Mouse (Mus musculus): ENCODE data around the gene Htra3. TPM values are rescaled to one million over a fixed set of nuclear protein-coding genes. Genes with fewer than 3 reads are reported as not detected.

The Htra3 gene
- total RNA-seq (2014; rRNA removed) (11.1 and 13.2 TPM in 2 replicates), polyA plus RNA-seq (2015; fragmentation: Nextera tagmentation; extraction: Ambion mirVana) (16.4 and 16.9 TPM in 2 replicates)

DNA sequence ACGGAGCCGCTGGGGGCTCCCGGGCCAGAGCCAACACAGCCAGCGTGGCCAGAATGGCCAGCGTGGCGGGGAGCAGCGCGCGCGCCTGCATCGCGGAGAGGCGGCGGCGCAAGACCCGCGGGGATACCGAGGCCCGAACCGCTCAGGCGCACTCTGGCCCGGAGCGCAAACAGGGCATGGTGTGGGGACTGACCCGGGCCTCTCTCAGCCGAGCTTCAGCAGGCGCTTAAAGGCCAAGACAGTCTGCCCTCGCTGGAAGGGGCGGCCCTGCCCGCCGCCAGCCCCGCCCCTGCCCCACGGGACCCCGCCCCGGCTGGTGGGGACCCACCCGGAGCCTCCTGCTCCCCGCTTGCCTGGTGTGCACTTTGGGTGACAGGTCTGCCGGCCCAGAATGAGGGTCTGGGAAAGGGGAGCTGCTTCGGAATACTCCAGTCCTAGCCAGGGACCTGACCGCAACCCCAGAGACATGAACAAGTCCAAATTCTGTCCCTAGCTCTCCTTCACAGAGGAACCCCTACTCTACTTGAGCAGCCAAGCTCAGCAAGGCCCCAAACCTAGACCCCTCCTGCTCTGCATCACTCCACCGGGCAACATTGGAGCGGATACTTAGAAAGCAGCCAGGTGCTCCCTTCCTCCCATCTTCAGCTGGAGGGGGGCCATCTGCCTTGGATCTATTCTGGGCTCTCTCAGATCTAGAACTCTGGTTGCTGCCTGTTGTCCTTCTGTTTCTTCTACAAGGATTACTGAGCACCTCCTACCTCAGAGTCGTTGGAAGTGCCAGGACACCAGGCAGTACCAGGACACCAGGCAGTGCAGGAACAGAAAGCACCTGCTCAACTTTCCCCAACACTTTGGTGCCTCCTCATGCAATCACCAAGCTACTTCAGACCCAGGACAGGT is at the start of gene Htra3:
Gene Htra3, minus strand, starts transcription at position 527 of the 900 bp plus-strand sequence.
- ATAC-seq (0 out of 2 replicates have a peak, but pooled peaks have one; percentile 8), DNase-seq (no peak)
- Histone ChIP-seq H3K9me3 (ENCODE audit: low read length) (no peaks in the 10 kb centered on the region), H3K36me3 (ENCODE audit: insufficient read depth) (no peaks in the 10 kb centered on the region), H3K27ac (ENCODE audit: low read depth, low read length) (no peak within 1 kb of the TSS), H3K4me1 (ENCODE audit: insufficient read depth) (no peaks in the 10 kb centered on the region), H3K4me2 (ENCODE audit: low read depth) (peak within 1 kb of the TSS; percentile 61), H3K4me3 (ENCODE audit: low read depth, low read length) (peak within 1 kb of the TSS; percentile 30), H3K9ac (peak within 1 kb of the TSS; percentile 18), H3K27me3 (ENCODE audit: insufficient read depth, low read length) (peaks cover 28% of the 10 kb centered on the region)
- TF ChIP-seq CTCF (IDR thresholded peaks at IDR 0.05; ENCODE audit: low read depth), result no peak
- WGBS, result 14% methylated on average over 39 of the region's 42 CpGs

DNA sequence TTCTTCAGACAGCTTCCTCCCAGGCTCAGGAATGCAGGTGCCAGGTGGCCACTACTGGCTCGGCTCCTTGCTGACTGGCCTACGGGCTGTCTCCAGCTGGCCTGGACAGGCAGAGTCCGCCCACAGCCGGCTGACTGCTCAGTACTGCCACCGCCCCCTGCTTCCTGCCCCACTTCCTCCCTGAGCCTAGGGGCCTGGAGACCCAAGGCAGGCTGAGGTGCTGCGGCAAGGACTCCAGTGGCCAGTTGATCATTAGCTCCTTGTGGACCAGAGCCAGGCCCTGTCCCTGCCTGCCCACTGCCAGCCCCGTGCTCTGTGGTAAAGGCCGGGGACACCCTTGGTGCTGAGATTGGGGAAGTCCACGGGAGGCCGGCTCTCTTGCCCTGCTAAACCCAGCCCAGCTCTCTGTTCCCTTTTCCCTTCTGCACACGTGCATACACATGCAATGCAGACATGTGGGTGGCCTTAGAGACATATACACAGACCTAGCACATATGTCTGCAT is 49.4 kb upstream of the Htra3 start:
- Histone ChIP-seq H3K27me3 (ENCODE audit: insufficient read depth, low read length) (no peaks in the 10 kb centered on the region), H3K4me1 (ENCODE audit: insufficient read depth) (no peaks in the 10 kb centered on the region), H3K36me3 (ENCODE audit: insufficient read depth) (no peaks in the 10 kb centered on the region), H3K4me2 (ENCODE audit: low read depth) (no peak overlapping the region), H3K9ac (no peak overlapping the region), H3K9me3 (ENCODE audit: low read length) (no peaks in the 10 kb centered on the region), H3K27ac (ENCODE audit: low read depth, low read length) (no peak overlapping the region), H3K4me3 (ENCODE audit: low read depth, low read length) (no peak overlapping the region)
- no peak for TF ChIP-seq CTCF (IDR thresholded peaks at IDR 0.05; ENCODE audit: low read depth)
- ATAC-seq, result no peak; the same call in 1 of the 2 replicates
- 70% methylated on average over 11 of the region's 11 CpGs for WGBS
- no peak for DNase-seq

DNA sequence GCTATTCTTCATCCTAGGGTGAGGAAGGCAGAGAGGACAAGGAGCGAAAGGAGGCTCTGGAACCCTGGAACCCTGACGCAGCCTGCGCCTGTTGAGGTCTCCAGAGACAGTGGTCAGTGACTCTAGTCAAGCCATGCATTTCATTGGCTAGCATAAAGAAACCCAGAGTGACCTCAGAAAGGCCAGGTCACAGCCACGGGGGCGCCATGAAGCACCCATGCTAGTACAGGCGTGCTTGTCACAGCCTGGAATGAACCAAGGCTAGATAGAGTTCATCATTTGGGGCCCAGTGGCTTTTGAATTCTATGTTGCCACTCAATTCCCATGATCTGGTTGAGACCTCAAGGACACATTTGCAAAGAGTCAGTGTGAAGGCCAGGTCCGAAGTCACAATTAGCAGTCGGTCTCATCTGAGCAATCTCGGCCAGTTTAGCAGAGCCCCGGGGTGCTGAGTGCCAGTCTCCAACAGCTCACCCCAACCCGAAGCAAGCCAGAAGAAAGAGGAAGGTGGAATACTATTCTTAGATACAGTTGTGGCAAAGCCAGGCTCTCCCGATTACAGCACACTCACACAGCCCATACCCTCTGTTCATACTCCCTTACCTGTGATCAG is 48.9 kb upstream of the Htra3 start:
- Histone ChIP-seq H3K9me3 (ENCODE audit: low read length) (no peaks in the 10 kb centered on the region), H3K36me3 (ENCODE audit: insufficient read depth) (no peaks in the 10 kb centered on the region), H3K4me2 (ENCODE audit: low read depth) (no peak overlapping the region), H3K9ac (no peak overlapping the region), H3K27ac (ENCODE audit: low read depth, low read length) (no peak overlapping the region), H3K27me3 (ENCODE audit: insufficient read depth, low read length) (no peaks in the 10 kb centered on the region), H3K4me1 (ENCODE audit: insufficient read depth) (no peaks in the 10 kb centered on the region), H3K4me3 (ENCODE audit: low read depth, low read length) (no peak overlapping the region)
- 83% methylated on average over 12 of the region's 12 CpGs for WGBS
- TF ChIP-seq CTCF (IDR thresholded peaks at IDR 0.05; ENCODE audit: low read depth), result no peak
- ATAC-seq, result no peak
- DNase-seq, result no peak

DNA sequence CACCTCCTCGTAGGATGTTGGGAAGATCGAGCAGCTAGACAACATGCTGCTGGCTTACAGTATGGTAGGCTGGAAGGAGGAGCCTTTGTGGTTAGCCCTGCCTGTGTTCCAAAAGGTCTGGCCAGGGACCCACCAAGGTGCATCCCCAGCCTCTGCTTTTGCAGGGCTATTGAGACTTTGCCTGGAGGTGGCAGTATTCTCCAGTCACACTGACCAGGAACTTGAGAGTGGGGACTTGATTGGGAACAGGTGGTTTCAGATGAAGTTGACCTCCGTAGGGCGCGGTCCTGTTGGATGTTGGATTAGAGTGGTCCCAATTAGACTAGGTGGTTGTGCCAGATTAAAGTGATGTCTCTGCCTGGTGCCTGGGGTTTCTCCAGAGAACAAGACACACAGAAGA is 47.9 kb upstream of the Htra3 start:
- Histone ChIP-seq H3K36me3 (ENCODE audit: insufficient read depth) (no peaks in the 10 kb centered on the region), H3K27me3 (ENCODE audit: insufficient read depth, low read length) (no peaks in the 10 kb centered on the region), H3K9me3 (ENCODE audit: low read length) (no peaks in the 10 kb centered on the region), H3K27ac (ENCODE audit: low read depth, low read length) (no peak overlapping the region), H3K4me1 (ENCODE audit: insufficient read depth) (no peaks in the 10 kb centered on the region), H3K9ac (no peak overlapping the region), H3K4me2 (ENCODE audit: low read depth) (no peak overlapping the region), H3K4me3 (ENCODE audit: low read depth, low read length) (no peak overlapping the region)
- ATAC-seq, result no peak
- DNase-seq, result no peak
- no peak for TF ChIP-seq CTCF (IDR thresholded peaks at IDR 0.05; ENCODE audit: low read depth)
- 88% methylated on average over 5 of the region's 5 CpGs for WGBS

DNA sequence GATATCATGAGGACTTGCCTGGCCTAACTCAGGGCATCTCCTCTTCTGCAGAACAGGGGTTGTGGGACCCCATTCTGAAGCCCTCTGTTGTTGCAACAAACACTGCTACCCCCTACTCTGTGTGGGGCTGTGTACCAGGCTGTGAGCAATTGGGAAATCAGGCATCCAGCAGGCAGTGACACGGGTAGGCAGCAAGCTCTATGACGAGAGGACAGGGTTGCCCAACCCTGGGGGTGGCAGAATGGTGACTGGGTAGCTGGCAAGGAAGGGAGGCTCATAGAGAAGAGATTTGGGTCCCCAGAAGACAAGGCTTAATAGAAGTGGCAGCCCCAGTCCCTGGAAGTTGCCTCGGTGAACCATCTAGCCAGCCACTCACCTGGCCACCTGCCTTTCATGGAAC is 46.3 kb upstream of the Htra3 start:
- Histone ChIP-seq H3K4me2 (ENCODE audit: low read depth) (no peak overlapping the region), H3K36me3 (ENCODE audit: insufficient read depth) (no peaks in the 10 kb centered on the region), H3K9ac (no peak overlapping the region), H3K4me1 (ENCODE audit: insufficient read depth) (no peaks in the 10 kb centered on the region), H3K27me3 (ENCODE audit: insufficient read depth, low read length) (no peaks in the 10 kb centered on the region), H3K9me3 (ENCODE audit: low read length) (no peaks in the 10 kb centered on the region), H3K4me3 (ENCODE audit: low read depth, low read length) (no peak overlapping the region), H3K27ac (ENCODE audit: low read depth, low read length) (no peak overlapping the region)
- DNase-seq, result no peak
- TF ChIP-seq CTCF (IDR thresholded peaks at IDR 0.05; ENCODE audit: low read depth), result no peak
- 83% methylated on average over 3 of the region's 3 CpGs for WGBS
- no peak for ATAC-seq

DNA sequence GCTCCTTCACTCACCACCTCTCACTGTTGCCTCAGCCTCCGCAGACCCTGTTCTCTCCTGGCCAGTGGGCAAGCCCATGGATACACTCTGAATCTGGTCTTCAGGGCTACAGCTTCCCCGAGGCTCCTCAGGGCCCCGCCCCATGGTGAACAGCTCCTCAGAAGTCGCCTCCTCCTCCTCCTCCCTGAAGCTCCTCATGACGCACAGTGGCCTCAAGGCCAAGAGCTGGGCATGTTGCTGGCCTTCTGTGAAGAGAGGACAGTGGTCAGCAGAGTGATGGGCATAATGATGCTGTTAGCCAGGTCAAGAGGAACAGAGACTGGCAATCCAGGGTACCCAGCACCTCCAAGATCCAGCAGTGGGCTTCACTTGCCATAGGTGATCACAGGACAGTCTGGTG is 44.3 kb upstream of the Htra3 start:
- ATAC-seq (no peak), DNase-seq (no peak)
- H3K4me2 ChIP-seq (ENCODE audit: low read depth), result no peak overlapping the region
- H3K4me3 ChIP-seq (ENCODE audit: low read depth, low read length), result no peak overlapping the region
- no peaks in the 10 kb centered on the region for H3K9me3 ChIP-seq (ENCODE audit: low read length)
- H3K36me3 ChIP-seq (ENCODE audit: insufficient read depth), result no peaks in the 10 kb centered on the region
- H3K4me1 ChIP-seq (ENCODE audit: insufficient read depth), result no peaks in the 10 kb centered on the region
- WGBS, result 82% methylated on average over 5 of the region's 5 CpGs
- no peaks in the 10 kb centered on the region for H3K27me3 ChIP-seq (ENCODE audit: insufficient read depth, low read length)
- H3K27ac ChIP-seq (ENCODE audit: low read depth, low read length), result no peak overlapping the region
- H3K9ac ChIP-seq, result no peak overlapping the region
- TF ChIP-seq CTCF (IDR thresholded peaks at IDR 0.05; ENCODE audit: low read depth), result no peak

DNA sequence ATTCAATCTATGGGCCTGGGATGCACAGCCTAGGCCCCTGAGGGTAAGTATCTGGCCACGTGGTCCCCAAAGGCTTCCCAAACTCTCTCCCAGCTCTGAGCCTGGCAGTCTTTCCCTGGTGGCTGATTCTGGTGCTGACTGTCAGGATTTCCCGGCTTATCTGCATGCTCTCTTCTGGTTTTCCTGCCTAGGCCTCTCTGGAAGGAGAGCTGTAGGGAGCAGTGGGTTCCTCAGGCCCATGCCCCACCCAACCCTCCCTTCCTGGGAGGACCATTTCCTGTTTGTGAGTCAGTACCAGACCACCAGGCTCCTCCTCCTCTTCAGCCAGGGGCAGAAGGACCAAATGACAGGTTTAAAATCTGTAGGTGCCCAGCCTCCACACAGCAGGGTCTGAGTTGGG is 43.1 kb upstream of the Htra3 start:
- no peak for ATAC-seq
- DNase-seq, result no peak
- Histone ChIP-seq H3K4me1 (ENCODE audit: insufficient read depth) (no peaks in the 10 kb centered on the region), H3K27ac (ENCODE audit: low read depth, low read length) (no peak overlapping the region), H3K27me3 (ENCODE audit: insufficient read depth, low read length) (no peaks in the 10 kb centered on the region), H3K4me3 (ENCODE audit: low read depth, low read length) (no peak overlapping the region), H3K4me2 (ENCODE audit: low read depth) (no peak overlapping the region), H3K9me3 (ENCODE audit: low read length) (no peaks in the 10 kb centered on the region), H3K9ac (no peak overlapping the region), H3K36me3 (ENCODE audit: insufficient read depth) (no peaks in the 10 kb centered on the region)
- no peak for TF ChIP-seq CTCF (IDR thresholded peaks at IDR 0.05; ENCODE audit: low read depth)
- WGBS, result 64% methylated on average over 2 of the region's 2 CpGs

Data from forebrain, postnatal 0 days (tissue).